Mouse (Mus musculus) layer of hippocampus, adult 2 months (tissue): ENCODE measurements at regions not wholly inside any gene's neighbourhood (a gene's known extent, or its start where the extent isn't known, plus 50 kb on each side); places are given as distances from the start of the nearest gene placed in this dataset.
"Not testable (repeated sequence)": the region's sequence is repeated elsewhere in the genome, so short reads cannot be mapped to it uniquely, and the experiment has no call there.

Source experiments
- DNase-seq, 2 experiments: peaks; one replicate each; pipeline ENCODE4 v3.0.0; 2022; ENCODE audit warnings: low spot score in 2 of 2
- H3K27ac ChIP-seq: fragments of 200-600 bp; 2 replicates; pipeline ENCODE4 v1.8.1; 2022
- H3K4me3 ChIP-seq: fragments of 200-600 bp; 2 replicates; pipeline ENCODE4 v1.8.1; 2022; ENCODE audit warnings: mild to moderate bottlenecking
- CTCF ChIP-seq: fragments of 200-600 bp; conservative IDR thresholded peaks from 2 replicates; pipeline ENCODE4 v1.8.1; 2022; ENCODE audit warnings: antibody characterized with exemption, mild to moderate bottlenecking, moderate library complexity

DNA sequence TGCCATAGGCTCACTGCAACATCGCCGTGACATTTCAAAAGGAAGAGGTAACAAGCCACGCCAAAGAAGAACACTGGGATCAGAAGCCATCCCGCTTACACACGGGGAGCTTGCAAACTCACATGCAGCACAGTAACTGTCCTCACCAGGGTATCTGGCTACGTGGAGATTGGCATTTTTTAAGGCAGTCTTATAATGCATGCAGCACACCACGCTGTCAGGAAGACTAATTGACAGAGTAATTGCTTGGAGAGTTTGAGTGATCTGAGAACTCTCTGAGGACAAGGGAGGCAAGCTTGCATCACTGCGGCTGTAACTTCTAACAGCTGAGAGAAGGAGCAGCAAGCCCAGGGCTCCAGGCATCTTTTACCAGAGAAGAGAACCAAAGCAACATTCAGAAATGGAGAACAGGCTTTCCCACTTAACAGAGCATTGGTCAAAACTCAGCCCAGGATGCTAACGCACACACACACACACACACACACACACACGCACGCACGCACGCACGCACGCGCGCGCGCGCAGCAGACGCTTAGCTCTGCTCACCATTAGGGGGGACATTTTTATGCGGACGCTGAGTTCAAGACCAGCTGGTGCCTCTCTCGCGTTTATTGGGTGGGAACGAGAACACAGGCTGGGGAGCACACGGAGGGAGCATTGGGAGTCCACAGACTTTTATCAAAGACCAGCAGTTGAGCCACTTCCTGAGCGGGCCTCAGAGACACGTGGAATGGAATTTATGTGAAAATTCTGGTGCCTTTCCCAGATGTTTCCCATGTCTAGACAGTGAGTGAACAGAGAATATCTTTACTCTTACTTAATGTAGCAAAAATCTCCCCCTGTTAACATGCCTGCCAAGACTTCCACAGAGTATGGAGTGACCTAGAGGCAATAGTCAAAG, 66.6 kb downstream of the 1700129C05Rik start:
- TF ChIP-seq CTCF: no peak
- H3K4me3 ChIP-seq: no peak overlapping the region

DNA sequence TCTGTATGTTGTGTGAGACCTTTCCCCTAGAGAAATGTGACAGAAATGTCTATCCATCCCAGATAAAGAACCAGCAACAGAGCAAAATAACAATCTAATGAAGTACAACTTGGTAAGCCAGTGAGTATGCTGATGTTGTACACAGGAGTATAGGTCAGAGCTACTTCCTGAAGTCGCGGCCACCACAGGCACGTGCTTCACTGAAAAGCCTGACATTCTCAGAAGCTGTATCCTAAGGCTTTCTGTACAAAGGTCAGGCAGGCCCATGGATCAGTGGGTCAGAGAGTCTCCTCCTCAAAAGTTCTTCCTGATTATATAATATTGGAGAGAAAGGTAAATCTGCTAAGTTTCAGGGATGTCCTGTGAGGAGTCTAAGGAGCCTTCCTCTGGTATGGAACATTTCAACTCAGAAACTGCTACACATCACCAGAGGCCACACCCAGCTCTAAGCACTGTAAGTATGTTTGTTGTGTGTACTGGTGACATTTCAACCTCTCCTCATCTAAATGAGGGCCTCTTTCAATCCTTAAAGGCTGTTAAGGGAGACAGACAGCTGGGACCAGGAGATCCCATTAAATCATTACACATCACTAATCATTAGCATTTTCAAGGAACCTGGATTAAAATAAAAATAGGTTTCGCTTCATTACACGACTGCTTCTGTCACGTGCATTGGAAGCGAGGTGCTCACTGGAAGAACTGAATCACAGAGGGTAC, 70.2 kb downstream of the 1700129C05Rik start:
- no peak overlapping the region for H3K4me3 ChIP-seq
- no peak for TF ChIP-seq CTCF
- no peak for DNase-seq
- H3K27ac ChIP-seq: no peak overlapping the region

More for the DNA sequence above, 66.6 kb downstream of the 1700129C05Rik start:
- no peak overlapping the region for H3K27ac ChIP-seq
- no peak for DNase-seq

DNA sequence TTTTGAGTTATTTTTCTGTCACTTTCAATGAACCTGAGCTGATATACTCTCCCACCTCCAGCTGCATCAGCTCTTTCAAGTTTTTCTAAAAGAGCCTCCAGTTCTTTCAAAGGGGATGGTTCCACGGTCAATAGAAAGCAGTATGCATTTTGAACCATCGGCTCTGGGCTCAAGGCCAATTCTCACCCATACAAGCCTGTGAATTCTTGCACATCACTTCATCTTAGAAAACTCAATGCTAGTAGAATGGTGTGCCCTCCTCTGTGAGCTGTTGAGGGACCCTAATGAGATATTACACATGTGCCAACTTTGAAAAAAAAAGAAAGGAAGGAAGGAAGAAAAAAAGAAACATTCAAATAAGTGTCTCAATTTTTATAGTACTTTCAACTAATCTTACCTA, 72.6 kb downstream of the 1700129C05Rik start:
- TF ChIP-seq CTCF: no peak
- Histone ChIP-seq H3K27ac (no peak overlapping the region), H3K4me3 (no peak overlapping the region)
- DNase-seq: no peak

DNA sequence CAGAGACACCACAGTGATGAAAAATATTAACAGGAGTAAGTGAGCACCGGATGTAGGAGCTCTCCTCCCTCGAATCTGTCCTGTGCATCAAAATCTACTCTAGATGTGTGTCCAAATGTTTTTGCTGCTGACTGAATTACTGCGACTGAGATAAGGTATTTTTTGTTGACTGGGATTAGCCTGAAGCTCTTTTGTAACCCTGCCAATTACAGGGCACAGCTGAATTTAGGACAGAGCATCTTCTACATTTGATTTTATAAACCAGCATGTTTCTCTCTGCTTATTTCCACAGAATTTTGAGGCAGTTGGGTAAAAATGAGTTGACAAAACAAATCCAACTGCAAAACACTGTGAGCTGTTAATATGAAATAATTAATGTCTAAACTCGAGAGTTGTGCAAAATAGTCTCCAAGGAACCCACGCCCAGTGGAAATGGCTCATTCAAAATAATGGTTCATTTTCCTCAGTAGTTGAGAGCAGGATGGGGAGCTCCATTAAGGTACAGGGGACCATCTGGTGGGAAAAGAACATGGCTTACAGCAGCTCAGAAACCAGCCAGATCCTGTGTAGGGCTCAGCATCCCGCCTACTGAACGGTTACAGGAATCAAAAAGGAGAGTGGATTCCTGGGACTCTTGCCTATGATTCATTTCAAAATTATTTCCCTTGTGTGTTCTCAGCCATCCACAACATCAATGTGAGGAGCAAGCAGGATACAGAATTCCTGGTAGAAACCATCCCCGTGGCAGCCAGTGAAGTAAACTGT, 76.1 kb downstream of the 1700129C05Rik start:
- Histone ChIP-seq H3K4me3 (no peak overlapping the region), H3K27ac (no peak overlapping the region)
- no peak for TF ChIP-seq CTCF
- peak; percentile 46 to 84 for DNase-seq

- H3K4me3 ChIP-seq: no peak overlapping the region
- DNase-seq: no peak
- TF ChIP-seq CTCF: no peak
- H3K27ac ChIP-seq: no peak overlapping the region
Observed at GRCm38 (mm10) chr14:59063221-59063620, 79.5 kb downstream of the 1700129C05Rik start.

- no peak for TF ChIP-seq CTCF
- no peak overlapping the region for H3K4me3 ChIP-seq
- no peak for DNase-seq
- H3K27ac ChIP-seq: no peak overlapping the region
Observed at GRCm38 (mm10) chr14:59056832-59057231, 85.9 kb downstream of the 1700129C05Rik start.

- TF ChIP-seq CTCF: no peak
- DNase-seq: no peak
- Histone ChIP-seq H3K4me3 (no peak overlapping the region), H3K27ac (no peak overlapping the region)
Observed at GRCm38 (mm10) chr14:59055283-59055682, 87.4 kb downstream of the 1700129C05Rik start.

DNA sequence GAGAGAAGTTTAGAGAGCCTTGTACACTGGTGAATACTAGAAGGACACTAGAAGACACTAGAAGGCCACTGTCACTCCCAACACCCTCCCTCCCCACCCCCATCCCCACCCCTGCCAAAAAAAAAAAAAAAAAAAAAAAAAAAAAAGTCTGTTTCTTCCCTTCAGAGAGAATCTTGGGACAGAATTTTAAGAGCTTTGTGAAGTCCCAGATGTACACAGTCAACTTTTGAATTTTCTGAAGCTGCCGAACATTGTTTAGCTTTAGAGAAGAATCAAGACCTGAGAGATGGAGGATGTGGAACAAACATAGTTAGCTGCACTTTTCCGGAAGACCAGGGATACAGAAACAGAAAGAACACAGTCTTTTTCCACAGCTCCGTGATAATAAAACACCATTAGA, 90.3 kb downstream of the 1700129C05Rik start:
- Histone ChIP-seq H3K27ac (no peak overlapping the region), H3K4me3 (no peak overlapping the region)
- no peak for DNase-seq
- TF ChIP-seq CTCF: no peak

- TF ChIP-seq CTCF: no peak
- Histone ChIP-seq H3K4me3 (no peak overlapping the region), H3K27ac (no peak overlapping the region)
- no peak for DNase-seq
Observed at GRCm38 (mm10) chr14:59051478-59051879, 91.2 kb downstream of the 1700129C05Rik start.

GRCm38 (mm10) chr14:59045687-59046086, 97.0 kb downstream of the 1700129C05Rik start:
- no peak overlapping the region for H3K4me3 ChIP-seq
- no peak for TF ChIP-seq CTCF
- H3K27ac ChIP-seq: no peak overlapping the region
- no peak for DNase-seq

- DNase-seq: no peak
- Histone ChIP-seq H3K27ac (no peak overlapping the region), H3K4me3 (no peak overlapping the region)
Observed at GRCm38 (mm10) chr14:59045235-59045634, 97.5 kb downstream of the 1700129C05Rik start.

GRCm38 (mm10) chr14:59042152-59042551, 100.5 kb downstream of the 1700129C05Rik start:
- Histone ChIP-seq H3K27ac (no peak overlapping the region), H3K4me3 (no peak overlapping the region)
- no peak for DNase-seq
- TF ChIP-seq CTCF: no peak

More at GRCm38 (mm10) chr14:59045235-59045634, 97.5 kb downstream of the 1700129C05Rik start:
- TF ChIP-seq CTCF: no peak

GRCm38 (mm10) chr14:59025757-59026156, 116.9 kb downstream of the 1700129C05Rik start:
- not testable (repeated sequence) for H3K4me3 ChIP-seq, H3K27ac ChIP-seq, DNase-seq
